Mouse (Mus musculus) adrenal gland, adult 2 months (tissue): ENCODE measurements at regions not wholly inside any gene's neighbourhood (a gene's known extent, or its start where the extent isn't known, plus 50 kb on each side); places are given as distances from the start of the nearest gene placed in this dataset.

Source experiments
- DNase-seq: peaks from one replicate; pipeline ENCODE4 v3.0.0; 2021

- no peak for DNase-seq
These were observed 321.7 kb upstream of the Thsd7b start for GRCm38 (mm10) chr1:128951436-128951835.

GRCm38 (mm10) chr1:128950512-128950911 lies 322.6 kb upstream of the Thsd7b start:
- no peak for DNase-seq

GRCm38 (mm10) chr1:128914811-128915210 lies 322.7 kb upstream of the Cxcr4 start:
- no peak for DNase-seq

GRCm38 (mm10) chr1:128912532-128912931 lies 320.4 kb upstream of the Cxcr4 start:
- DNase-seq: no peak

GRCm38 (mm10) chr1:128907566-128907965 lies 315.5 kb upstream of the Cxcr4 start:
- DNase-seq: peak; percentile 39

GRCm38 (mm10) chr1:128898025-128898424 lies 305.9 kb upstream of the Cxcr4 start:
- DNase-seq: no peak

GRCm38 (mm10) chr1:128894546-128894945 lies 302.5 kb upstream of the Cxcr4 start:
- no peak for DNase-seq

GRCm38 (mm10) chr1:128878291-128878690 lies 286.2 kb upstream of the Cxcr4 start:
- DNase-seq: no peak

GRCm38 (mm10) chr1:128875289-128875688 lies 283.2 kb upstream of the Cxcr4 start:
- no peak for DNase-seq

GRCm38 (mm10) chr1:128874190-128874589 lies 282.1 kb upstream of the Cxcr4 start:
- no peak for DNase-seq

GRCm38 (mm10) chr1:128868761-128869160 lies 276.7 kb upstream of the Cxcr4 start:
- DNase-seq: peak; percentile 62

- DNase-seq: no peak
These were observed 268.4 kb upstream of the Cxcr4 start for GRCm38 (mm10) chr1:128860537-128860936.

- no peak for DNase-seq
These were observed 268.0 kb upstream of the Cxcr4 start for GRCm38 (mm10) chr1:128860094-128860493.

GRCm38 (mm10) chr1:128858661-128859060 lies 266.6 kb upstream of the Cxcr4 start:
- DNase-seq: no peak

- no peak for DNase-seq
These were observed 264.8 kb upstream of the Cxcr4 start for GRCm38 (mm10) chr1:128856933-128857332.

- DNase-seq: no peak
These were observed 262.6 kb upstream of the Cxcr4 start for GRCm38 (mm10) chr1:128854649-128855048.

- no peak for DNase-seq
These were observed 261.2 kb upstream of the Cxcr4 start for GRCm38 (mm10) chr1:128853286-128853685.

GRCm38 (mm10) chr1:128837361-128837760 lies 245.3 kb upstream of the Cxcr4 start:
- no peak for DNase-seq

- no peak for DNase-seq
These were observed 243.4 kb upstream of the Cxcr4 start for GRCm38 (mm10) chr1:128835510-128835909.

- DNase-seq: peak; percentile 10
These were observed 241.1 kb upstream of the Cxcr4 start for GRCm38 (mm10) chr1:128833096-128833715.

- peak; percentile 78 for DNase-seq
These were observed 240.2 kb upstream of the Cxcr4 start for GRCm38 (mm10) chr1:128832201-128832883.

GRCm38 (mm10) chr1:128830671-128831240 lies 238.7 kb upstream of the Cxcr4 start:
- DNase-seq: no peak

GRCm38 (mm10) chr1:128829536-128829935 lies 237.4 kb upstream of the Cxcr4 start:
- no peak for DNase-seq

GRCm38 (mm10) chr1:128826419-128826818 lies 234.3 kb upstream of the Cxcr4 start:
- peak; percentile 2 for DNase-seq
